Mouse (Mus musculus) fibroblast of lung, adult 2 months (primary cell): Measurements from ENCODE around the gene Nelfe.
A peak's percentile ranks its signal among the peaks of the same experiment; 100 is the strongest.
"Not testable (repeated sequence)": the region's sequence is repeated elsewhere in the genome, so short reads cannot be mapped to it uniquely, and the experiment has no call there.

ENCODE experiments used
- DNase-seq: peaks from one replicate; pipeline ENCODE4 v3.0.0-alpha.2; 2011; ENCODE audit warnings: low read depth

Gene Nelfe

DNA sequence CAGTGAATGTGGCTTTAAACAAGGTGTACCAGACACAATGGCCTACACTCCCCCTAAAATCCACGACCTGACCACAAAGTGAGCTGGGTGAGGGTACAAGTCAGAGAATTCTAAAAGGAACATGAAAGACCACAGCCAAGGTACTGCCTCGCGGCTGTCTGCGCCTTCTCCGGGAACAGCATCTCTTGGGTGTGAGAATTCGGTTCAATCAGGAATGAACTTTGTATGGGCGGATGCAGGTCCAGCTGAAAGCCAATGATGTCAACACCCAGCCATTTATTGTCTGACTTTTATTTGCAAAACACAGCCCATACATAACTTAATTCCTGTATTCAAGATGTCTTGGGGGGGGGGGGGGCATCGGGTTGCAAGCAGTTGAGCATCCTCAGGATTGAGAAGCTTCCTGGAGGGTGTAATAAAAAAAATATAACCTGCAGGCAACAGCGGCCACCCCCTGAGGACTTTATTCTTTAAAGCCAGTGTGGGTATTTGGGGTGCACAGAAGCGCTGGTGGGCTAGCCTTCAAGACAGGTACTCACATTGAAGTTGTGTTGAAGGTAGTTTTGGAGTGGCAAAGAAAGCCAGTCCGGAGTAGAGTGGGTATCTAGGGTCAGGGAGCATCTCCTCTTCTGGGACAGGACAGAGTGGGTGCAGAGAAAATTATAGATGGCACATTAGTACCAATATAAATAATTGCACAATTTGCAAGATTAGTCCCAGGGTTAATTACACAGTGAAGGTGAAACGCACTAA is 43.1 kb downstream of the Nelfe start:
- DNase-seq, result no peak

DNA sequence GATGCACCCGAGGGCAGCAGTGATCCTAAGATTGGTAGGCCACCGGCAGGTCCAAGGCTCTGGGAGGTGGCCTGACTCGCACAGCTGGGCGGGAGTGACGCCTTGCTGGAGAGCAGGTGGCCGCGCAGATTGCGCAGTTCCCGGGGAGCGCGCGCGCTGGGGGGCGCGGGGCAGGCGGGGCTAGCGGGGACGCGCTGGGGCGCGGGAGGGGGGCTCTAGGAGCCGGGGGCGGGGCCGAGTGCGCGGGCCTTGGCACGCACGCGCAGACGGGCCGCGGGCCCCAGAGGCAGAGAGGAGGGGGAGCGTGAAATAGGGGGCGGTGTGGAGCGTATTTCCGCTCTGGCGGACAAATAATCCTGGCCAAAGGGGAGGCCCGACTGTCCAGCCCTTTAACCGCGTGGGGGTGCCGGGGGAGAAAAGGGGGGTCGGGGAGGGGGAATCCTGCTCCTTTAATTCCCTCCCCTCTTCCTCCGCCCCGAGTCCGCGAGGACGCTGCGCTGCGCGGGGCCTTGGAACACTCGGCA is 43.9 kb downstream of the Nelfe start:
- DNase-seq, result peak; percentile 79

DNA sequence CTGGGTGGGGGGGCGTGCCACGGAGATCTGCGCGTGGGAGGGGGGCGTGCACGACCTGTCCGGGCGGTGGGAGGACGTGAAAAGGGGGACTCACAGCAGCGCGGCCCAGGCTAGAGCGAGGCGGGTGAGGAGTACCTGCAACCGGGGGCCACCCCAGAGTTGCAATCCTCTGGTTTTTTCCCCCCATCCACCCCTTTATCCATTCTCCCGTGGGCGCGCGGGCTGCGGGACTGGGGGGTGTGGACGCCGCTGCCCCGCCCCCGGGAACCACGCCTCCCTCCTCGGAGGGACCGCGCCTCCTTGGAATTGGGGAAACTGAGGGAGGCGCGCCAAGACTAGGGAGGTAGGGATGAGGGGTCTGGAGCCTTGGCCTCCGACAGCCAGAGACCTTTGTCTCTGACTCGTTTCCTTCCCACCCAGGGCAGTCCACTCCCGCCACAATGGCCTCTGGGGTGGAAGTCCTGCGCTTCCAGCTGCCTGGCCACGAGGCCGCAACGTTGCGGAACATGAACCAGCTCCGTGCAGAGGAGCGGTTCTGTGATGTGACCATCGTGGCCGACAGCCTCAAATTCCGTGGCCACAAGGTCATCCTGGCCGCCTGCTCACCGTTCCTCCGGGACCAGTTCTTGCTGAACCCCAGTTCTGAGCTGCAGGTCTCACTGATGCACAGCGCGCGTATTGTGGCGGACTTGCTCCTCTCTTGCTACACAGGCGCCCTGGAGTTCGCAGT is 44.8 kb downstream of the Nelfe start:
- DNase-seq, result no peak

DNA sequence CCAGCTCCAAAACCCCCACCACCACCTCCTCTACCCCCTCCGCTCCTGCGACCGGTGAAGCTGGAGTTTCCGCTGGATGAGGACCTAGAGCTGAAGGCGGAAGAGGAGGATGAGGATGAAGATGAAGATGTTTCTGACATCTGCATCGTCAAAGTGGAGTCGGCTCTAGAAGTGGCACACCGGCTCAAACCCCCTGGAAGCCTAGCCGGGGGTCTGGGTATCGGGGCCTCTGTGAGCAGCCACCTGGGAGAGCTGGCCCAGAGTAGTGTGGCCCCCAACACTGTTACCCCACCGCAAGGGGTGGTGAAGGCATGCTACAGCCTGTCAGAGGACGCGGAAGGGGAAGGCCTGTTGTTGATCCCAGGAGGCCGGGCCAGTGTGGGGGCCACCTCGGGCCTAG is 45.5 kb downstream of the Nelfe start:
- DNase-seq, result no peak

DNA sequence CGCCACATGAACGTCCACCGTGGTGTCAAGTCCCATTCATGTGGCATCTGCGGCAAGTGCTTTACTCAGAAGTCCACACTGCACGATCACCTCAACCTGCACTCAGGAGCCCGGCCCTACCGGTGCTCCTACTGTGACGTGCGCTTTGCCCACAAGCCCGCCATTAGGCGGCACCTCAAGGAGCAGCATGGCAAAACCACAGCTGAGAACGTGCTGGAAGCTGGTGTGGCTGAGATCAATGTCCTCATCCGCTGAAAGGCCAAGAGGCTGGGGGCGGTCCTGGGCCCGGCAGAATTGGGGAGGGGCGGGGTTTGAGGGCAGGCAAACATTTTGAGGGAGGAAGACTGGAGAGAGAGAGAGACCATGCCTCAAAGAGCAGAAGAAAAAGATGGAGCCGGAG is 46.2 kb downstream of the Nelfe start:
- DNase-seq, result no peak

DNA sequence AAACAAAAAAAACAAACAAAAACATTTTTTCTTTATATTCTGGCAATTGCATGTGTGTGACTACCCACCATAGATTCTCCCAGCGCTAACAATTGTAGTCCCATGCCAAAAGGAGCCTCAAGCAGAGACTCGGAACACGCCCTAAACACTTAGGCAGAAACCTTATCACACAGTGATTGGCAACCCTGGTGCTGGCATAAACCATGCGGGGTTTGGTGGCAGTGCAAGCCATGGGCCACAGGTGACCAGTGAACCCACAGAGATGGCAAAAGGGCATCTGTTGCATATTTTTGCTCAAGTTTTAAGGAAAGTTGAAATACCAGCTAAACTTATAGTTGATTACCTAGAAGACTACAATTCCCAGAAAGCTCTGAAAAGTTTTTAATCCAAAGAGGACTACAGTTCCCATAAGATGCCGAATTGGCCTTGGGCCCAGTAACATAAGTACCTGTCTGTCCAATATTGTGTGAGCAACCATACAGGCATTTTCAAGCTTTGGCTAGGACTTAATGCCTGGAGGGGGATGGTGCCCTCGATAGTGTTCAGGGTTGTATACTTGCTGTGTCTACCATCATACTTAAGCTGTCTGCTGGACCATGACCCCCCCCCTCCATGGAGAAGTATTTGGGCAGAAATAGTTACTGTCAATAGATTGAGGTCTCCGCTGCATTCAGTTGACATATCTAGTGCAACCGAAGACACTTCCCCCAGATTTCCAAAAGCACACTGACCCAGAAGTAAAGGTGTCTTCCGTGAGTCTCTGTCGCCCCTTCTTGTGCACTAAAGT is 47.4 kb downstream of the Nelfe start:
- no peak for DNase-seq

DNA sequence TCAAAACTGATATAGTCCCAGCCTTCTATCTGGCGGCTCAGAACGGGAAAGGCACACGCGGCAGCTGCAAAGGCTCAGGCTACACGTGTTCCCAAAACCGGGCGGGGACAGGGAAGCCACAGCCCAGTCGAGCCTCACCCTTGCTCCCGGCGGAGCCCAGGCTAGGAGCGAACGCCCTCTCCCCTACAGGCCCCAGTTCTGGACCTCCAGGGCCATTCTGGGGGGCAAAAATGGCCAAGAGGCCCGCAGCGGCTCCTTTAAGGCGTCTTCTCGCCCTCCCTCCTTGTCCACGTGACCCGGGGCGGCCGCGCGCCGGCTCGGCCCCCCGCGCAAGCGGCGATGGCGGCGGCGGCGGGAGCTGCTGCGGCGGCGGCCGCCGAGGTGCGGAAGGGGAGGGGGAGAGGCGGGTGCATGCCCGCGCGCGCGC is 48.0 kb downstream of the Nelfe start, which contains the start of the genes C2 and Ehmt2:
Gene C2 (minus strand): TSS at position 106 of the 427 bp plus-strand sequence.
Gene Ehmt2 (plus strand): TSS at position 310 of the 427 bp plus-strand sequence.
- no peak for DNase-seq

DNA sequence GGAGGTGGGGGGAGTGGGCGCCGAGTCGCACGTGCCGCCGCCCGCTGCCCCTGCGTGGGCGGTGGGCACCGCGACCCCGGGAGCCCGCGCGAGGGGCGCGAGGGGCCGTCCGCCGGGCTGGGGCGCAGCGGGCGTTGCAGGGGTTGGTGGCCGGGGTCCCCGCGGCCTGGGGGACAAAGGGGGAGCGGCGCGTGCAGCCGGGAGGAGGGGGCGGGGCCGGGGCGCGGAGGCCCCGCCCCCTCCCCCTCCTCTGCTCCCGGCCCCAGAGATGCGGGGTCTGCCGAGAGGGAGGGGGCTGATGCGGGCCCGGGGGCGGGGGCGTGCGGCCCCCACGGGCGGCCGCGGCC is 48.5 kb downstream of the Nelfe start:
- DNase-seq, result no peak

DNA sequence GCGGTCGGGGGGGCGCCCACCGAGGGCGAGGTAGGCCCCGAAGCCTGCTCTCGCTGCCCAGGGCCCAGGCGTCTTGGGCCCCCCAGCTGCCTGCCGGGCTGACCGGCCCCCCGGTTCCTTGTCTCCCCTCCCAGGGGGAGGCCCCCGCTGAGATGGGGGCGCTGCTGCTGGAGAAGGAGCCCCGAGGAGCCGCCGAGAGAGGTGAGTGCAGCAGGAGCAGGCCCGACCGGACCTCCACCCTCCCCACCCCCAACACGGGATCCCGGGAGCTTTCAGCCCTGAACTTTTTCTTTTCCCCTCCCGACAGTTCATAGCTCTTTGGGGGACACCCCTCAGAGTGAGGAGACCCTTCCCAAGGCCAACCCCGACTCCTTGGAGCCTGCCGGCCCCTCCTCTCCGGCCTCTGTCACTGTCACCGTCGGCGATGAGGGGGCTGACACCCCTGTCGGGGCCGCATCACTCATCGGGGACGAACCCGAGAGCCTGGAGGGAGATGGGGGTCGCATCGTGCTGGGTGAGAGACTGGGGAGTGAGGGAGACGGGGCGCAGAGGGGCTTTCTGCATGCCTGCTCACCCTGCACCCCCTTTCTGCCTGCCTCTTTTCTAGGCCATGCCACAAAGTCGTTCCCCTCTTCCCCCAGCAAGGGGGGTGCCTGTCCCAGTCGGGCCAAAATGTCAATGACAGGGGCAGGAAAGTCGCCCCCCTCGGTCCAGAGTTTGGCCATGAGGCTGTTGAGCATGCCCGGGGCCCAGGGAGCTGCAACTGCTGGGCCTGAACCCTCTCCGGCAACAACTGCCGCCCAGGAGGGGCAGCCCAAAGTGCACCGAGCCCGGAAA is 49.1 kb downstream of the Nelfe start:
- no peak for DNase-seq

DNA sequence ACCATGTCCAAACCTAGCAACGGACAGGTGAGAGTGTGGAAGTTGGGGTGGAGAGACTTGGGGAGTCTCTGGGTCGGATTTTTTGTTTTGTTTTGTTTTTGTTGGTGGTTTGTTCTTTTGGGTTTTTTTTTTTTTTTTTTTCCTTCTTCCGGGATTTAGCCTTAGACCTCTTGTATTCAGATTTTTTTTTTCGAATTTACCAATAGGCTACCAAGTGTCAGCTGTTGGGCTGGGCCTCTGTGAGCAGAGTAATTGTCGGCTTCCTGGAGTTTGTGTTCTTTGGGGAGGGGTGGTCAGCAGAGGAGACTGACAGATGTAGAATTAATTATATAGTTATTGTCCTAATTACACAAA is 49.7 kb downstream of the Nelfe start:
- DNase-seq, result no peak

DNA sequence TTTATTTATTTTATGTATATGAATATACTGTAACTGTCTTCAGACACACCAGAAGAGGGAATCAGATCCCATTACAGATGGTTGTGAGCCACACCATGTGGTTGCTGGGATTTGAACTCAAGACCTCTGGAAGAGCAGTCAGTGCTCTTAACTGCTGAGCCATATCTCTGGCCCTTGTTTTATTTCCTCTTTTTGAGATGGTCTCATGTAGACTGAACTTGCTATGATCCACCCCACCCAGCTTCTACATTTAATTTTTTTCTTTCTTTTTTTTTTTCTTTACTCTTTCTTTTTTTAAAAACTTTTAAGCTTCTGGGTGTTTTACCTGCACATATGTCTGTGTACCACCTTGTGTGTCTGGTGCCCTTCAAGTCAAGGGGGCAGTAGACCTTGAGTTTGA is 50.6 kb downstream of the Nelfe start:
- not testable (repeated sequence) for DNase-seq

DNA sequence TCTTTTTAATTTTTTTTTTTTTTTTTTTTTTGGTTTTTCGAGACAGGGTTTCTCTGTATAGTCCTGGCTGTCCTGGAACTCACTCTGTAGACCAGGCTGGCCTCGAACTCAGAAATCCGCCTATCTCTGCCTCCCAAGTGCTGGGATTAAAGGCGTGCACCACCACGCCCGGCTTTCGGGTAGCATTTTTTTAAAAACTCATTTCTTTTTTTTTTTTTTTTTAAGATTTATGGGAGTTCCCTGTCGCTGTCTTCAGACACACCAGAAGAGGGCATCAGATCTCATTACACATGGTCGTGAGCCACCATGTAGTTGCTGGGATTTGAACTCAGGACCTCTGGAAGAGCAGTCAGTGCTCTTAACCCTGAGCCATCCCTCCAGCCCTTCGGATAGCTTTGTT is 51.8 kb downstream of the Nelfe start:
- not testable (repeated sequence) for DNase-seq

DNA sequence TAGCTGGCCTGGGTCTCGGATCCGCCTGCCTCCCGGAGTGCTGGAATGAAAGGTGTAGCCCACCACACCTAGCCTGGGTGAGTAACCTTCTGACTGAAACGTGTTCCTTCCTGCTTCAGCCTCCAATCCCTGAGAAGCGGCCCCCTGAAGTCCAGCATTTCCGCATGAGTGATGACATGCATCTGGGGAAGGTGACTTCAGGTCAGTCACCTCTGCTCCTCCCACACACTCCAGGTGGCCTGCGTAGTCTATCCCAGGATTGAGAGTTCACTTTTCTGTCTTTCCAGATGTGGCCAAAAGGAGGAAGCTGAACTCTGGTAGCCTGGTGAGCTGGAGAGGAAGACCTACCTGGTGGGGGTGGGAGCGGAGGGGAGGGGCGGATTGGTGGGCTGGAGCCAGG is 52.7 kb downstream of the Nelfe start:
- DNase-seq, result no peak
